Mouse (Mus musculus): ENCODE measurements around the gene Mfsd2a. TPM values are rescaled to one million over a fixed set of nuclear protein-coding genes. Genes with fewer than 3 reads are reported as not detected.

Gene Mfsd2a
- polyA plus RNA-seq, 1 experiment from 2014 or later, result 1.1 TPM

DNA sequence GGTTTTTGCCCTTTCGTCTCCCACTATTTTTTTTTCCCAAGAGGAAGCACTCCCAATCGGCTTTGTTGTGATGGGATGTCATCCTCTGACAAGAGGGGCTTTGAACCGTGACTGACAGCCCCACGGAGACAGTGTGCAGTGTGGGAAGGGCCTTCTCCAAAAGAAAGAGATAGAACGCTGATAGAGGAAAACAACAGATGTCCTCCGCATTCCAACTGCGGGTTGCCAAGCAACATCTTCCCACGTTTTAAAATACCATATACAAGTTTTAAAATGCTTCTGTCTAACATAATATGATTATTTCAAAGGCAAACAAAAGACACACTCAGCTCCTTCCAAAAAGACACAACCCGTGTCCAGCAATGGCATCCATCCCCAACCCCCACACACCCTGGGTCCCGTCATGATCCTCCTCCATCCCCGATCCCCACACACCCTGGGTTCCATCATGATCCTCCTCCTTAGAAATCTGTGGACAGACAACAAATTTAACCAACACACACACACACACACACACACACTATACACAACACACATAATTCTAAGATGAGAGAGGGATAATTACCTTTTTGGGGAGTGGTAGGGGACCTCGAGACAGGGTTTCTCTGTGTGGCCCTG is 51.3 kb downstream of the Mfsd2a start:
- Histone ChIP-seq H3K27me3 (replicated peaks) (no peaks in the 10 kb centered on the region), H3K9ac (no peak overlapping the region), H3K4me1 (replicated peaks) (peaks cover 7% of the 10 kb centered on the region; the same call in 1 of the 2 replicates), H3K27ac (ENCODE audit: poor library complexity, severe bottlenecking) (no peak overlapping the region), H3K4me3 (no peak overlapping the region), H3K9me3 (replicated peaks) (peaks cover 19% of the 10 kb centered on the region), H3K36me3 (no peaks in the 10 kb centered on the region), H3K4me2 (no peak overlapping the region)
- ATAC-seq (ENCODE audit: insufficient number of reproducible peaks, low FRiP score), result no peak
- WGBS, result 51% methylated on average over 12 of the region's 12 CpGs

DNA sequence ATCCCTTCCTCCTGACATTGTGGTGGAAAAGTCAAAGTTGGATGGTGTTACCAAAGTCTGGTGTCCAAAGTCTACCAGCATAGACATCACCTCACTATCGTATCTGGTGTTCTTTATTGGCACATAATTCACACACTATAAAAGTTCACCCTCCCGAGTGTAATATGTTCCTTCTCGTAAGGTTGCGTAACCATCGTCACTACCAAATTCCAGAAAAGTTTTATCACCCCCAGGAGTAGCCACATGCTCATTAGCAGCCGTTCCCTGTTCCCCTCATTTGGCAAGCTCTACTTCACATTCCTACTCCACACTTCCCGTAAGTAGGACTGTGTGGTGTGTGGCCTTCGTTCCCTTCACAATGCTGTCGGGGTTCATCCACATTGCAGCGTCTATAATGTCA is 55.6 kb downstream of the Mfsd2a start:
- Histone ChIP-seq H3K4me3 (no peak overlapping the region), H3K27me3 (replicated peaks) (no peaks in the 10 kb centered on the region; the same call in 1 of the 2 replicates), H3K4me1 (replicated peaks) (no peaks in the 10 kb centered on the region), H3K36me3 (no peaks in the 10 kb centered on the region), H3K27ac (ENCODE audit: poor library complexity, severe bottlenecking) (no peak overlapping the region), H3K9me3 (replicated peaks) (peaks cover 5% of the 10 kb centered on the region), H3K4me2 (no peak overlapping the region), H3K9ac (no peak overlapping the region)
- 78% methylated on average over 10 of the region's 10 CpGs for WGBS
- no peak for ATAC-seq (ENCODE audit: insufficient number of reproducible peaks, low FRiP score)

DNA sequence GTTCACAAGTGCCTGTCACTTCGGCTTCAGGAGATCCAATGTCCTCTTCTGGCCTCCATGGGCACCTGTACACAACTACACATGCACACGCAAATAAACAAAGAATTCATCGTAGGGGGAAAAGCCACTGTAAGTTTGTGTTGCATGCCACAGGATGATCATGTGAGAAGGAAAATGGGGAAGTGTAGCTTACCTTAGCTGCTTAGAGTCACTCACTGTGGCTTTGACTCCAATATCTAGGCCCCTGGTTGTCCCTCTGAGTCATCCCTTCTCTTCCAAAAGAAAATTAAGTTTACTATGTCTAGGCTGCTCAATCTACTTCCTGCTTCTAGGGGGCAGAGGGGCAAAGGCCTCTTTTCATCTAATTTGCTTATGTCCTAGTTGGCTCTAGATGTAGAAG is 57.3 kb downstream of the Mfsd2a start:
- H3K27ac ChIP-seq (ENCODE audit: poor library complexity, severe bottlenecking), result no peak overlapping the region
- H3K4me3 ChIP-seq, result no peak overlapping the region
- no peak overlapping the region for H3K4me2 ChIP-seq
- no peaks in the 10 kb centered on the region; the same call in 1 of the 2 replicates for H3K27me3 ChIP-seq (replicated peaks)
- no peak for ATAC-seq (ENCODE audit: insufficient number of reproducible peaks, low FRiP score)
- no peaks in the 10 kb centered on the region for H3K36me3 ChIP-seq
- no peaks in the 10 kb centered on the region for H3K4me1 ChIP-seq (replicated peaks)
- H3K9me3 ChIP-seq (replicated peaks), result peaks cover 4% of the 10 kb centered on the region
- WGBS, result 86% methylated on average over 3 of the region's 3 CpGs
- H3K9ac ChIP-seq, result no peak overlapping the region

DNA sequence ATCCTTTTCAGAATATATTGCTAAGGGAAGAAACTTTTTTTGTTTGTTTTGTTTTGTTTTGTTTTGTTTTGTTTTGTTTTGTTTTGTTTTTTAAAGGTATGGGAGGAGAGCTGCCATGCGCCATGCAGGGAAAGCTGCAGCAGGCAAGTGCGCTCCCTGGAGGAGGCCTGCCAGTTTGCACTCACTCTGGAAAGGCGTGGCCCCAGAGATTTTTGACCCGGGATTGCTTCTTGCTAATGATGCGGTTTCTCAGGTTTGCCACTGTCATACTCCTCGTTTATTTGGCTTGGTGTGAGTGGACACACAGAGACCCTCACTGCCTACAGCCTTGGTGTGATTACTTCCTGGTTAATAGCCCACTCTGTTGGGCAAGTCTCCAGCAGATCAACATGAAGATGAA is 58.8 kb downstream of the Mfsd2a start:
- no peak overlapping the region for H3K4me3 ChIP-seq
- H3K4me1 ChIP-seq (replicated peaks), result no peaks in the 10 kb centered on the region
- WGBS, result 22% methylated on average over 6 of the region's 6 CpGs
- ATAC-seq (ENCODE audit: insufficient number of reproducible peaks, low FRiP score), result no peak
- no peaks in the 10 kb centered on the region for H3K9me3 ChIP-seq (replicated peaks)
- no peak overlapping the region for H3K9ac ChIP-seq
- H3K27me3 ChIP-seq (replicated peaks), result no peaks in the 10 kb centered on the region; the same call in 1 of the 2 replicates
- no peak overlapping the region for H3K4me2 ChIP-seq
- no peak overlapping the region for H3K27ac ChIP-seq (ENCODE audit: poor library complexity, severe bottlenecking)
- H3K36me3 ChIP-seq, result no peaks in the 10 kb centered on the region

DNA sequence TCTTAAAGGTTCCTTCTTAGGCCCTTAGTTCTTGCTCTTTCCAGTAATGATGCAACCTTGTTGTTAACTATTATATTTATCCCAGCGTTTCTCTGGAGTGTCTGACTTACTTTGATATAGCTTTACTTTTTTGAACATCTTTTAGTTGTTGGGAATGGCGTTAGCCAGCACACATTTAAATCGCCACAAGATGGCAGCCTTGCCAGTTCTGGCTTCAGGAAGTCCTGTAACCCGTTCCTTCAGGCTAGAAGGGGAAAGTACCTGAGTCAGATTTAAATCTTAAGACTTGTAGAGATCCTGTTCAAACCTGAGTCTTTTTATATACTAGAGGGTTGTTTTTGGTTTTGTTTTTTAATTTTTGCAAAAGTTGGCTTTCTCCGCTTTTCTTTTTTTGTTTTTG is 62.7 kb downstream of the Mfsd2a start:
- 15% methylated on average over 5 of the region's 5 CpGs for WGBS
- Histone ChIP-seq H3K9me3 (replicated peaks) (no peaks in the 10 kb centered on the region), H3K4me2 (no peak overlapping the region), H3K4me1 (replicated peaks) (no peaks in the 10 kb centered on the region), H3K4me3 (no peak overlapping the region), H3K9ac (no peak overlapping the region), H3K36me3 (no peaks in the 10 kb centered on the region), H3K27ac (ENCODE audit: poor library complexity, severe bottlenecking) (no peak overlapping the region), H3K27me3 (replicated peaks) (no peaks in the 10 kb centered on the region; the same call in 1 of the 2 replicates)
- ATAC-seq (ENCODE audit: insufficient number of reproducible peaks, low FRiP score), result no peak

DNA sequence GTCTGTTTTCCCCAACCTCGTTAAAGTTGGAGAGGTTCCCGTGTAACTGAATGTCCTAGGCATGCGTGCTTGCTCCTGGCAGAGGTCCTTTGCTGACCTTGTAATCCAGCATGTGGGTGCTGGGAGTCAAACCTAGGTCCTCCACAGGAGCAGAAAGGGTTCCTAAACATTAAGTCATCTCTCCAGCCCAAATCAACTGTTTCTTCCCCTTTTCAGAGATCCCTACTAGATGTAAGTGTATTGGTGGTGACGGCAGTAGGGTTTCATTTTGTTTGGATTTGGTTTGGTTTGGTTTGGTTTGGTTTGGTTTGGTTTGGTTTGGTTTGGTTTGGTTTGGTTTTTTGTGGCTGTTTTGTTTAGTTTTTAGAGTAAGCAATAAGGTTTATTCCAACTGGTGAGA is 63.2 kb downstream of the Mfsd2a start:
- H3K4me2 ChIP-seq, result no peak overlapping the region
- H3K9ac ChIP-seq, result no peak overlapping the region
- no peaks in the 10 kb centered on the region for H3K9me3 ChIP-seq (replicated peaks)
- 79% methylated on average over 4 of the region's 4 CpGs for WGBS
- no peak overlapping the region for H3K27ac ChIP-seq (ENCODE audit: poor library complexity, severe bottlenecking)
- no peaks in the 10 kb centered on the region; the same call in 1 of the 2 replicates for H3K27me3 ChIP-seq (replicated peaks)
- H3K4me1 ChIP-seq (replicated peaks), result no peaks in the 10 kb centered on the region
- ATAC-seq (ENCODE audit: insufficient number of reproducible peaks, low FRiP score), result no peak
- no peaks in the 10 kb centered on the region for H3K36me3 ChIP-seq
- H3K4me3 ChIP-seq, result no peak overlapping the region

Other genes starting within 250 kb of the Mfsd2a start
- 60.6 and 60.7 TPM in 2 replicates for gene Ppt1, start 124.9 kb downstream of the Mfsd2a start, polyA plus RNA-seq (2016; fragmentation: Nextera tagmentation; extraction: Ambion mirVana)
- gene Cap1, start 75.1 kb downstream of the Mfsd2a start, polyA plus RNA-seq (2016; fragmentation: Nextera tagmentation; extraction: Ambion mirVana), result 46.4 and 47.6 TPM in 2 replicates
- gene Mycl, start 34.5 kb upstream of the Mfsd2a start, polyA plus RNA-seq (2016; fragmentation: Nextera tagmentation; extraction: Ambion mirVana), result 0.74 and 1.2 TPM in 2 replicates
- 13.4 and 14.3 TPM in 2 replicates for gene Trit1, start 55.4 kb upstream of the Mfsd2a start, polyA plus RNA-seq (2016; fragmentation: Nextera tagmentation; extraction: Ambion mirVana)
- gene Bmp8b, start 144.0 kb upstream of the Mfsd2a start, polyA plus RNA-seq (2016; fragmentation: Nextera tagmentation; extraction: Ambion mirVana), result 0.17 TPM in 1 of 2 replicates, not detected in the other
- not detected in 2 replicates for gene Oxct2b, start 155.1 kb upstream of the Mfsd2a start, polyA plus RNA-seq (2016; fragmentation: Nextera tagmentation; extraction: Ambion mirVana)
- gene Ppie, start 178.8 kb upstream of the Mfsd2a start, polyA plus RNA-seq (2016; fragmentation: Nextera tagmentation; extraction: Ambion mirVana), result 54.0 and 59.3 TPM in 2 replicates
- gene Hpcal4, start 222.0 kb upstream of the Mfsd2a start, polyA plus RNA-seq (2016; fragmentation: Nextera tagmentation; extraction: Ambion mirVana), result 1.6 TPM in 2 replicates
- 0.92 TPM in 2 replicates for gene Nt5c1a, start 240.3 kb upstream of the Mfsd2a start, polyA plus RNA-seq (2016; fragmentation: Nextera tagmentation; extraction: Ambion mirVana)